Mouse (Mus musculus) right cerebral cortex, adult 2 months (tissue): ENCODE data around the gene Zfp473.
"Not testable (repeated sequence)": the region's sequence is repeated elsewhere in the genome, so short reads cannot be mapped to it uniquely, and the experiment has no call there.

Experiments
- DNase-seq, 2 experiments: peaks; one replicate each; pipeline ENCODE4 v3.0.0; 2021 to 2022; ENCODE audit warnings: low spot score in 2 of 2

Zfp473 gene

GRCm38 (mm10) chr7:44750950-44751349 is at the start of gene Zfp473:
TSS of gene Zfp473 (minus strand) at chr7:44751050.
- DNase-seq, result not testable (repeated sequence)

- no peak for DNase-seq
These were observed 41.9 kb upstream of the Zfp473 start for GRCm38 (mm10) chr7:44792781-44793180.

- DNase-seq, result no peak
These were observed 39.2 kb upstream of the Zfp473 start for GRCm38 (mm10) chr7:44790066-44790465.

- DNase-seq, result no peak
These were observed 38.7 kb upstream of the Zfp473 start for GRCm38 (mm10) chr7:44789531-44789930.

- DNase-seq, result no peak
These were observed 29.3 kb upstream of the Zfp473 start for GRCm38 (mm10) chr7:44780101-44780500.

GRCm38 (mm10) chr7:44776849-44777498 is 26.1 kb upstream of the Zfp473 start:
- DNase-seq, result no peak

- DNase-seq, result peak; percentile 10 to 16
These were observed 21.8 kb upstream of the Zfp473 start for GRCm38 (mm10) chr7:44772591-44773204.

- DNase-seq, result peak in 1 of 2 experiments; percentile 10
These were observed 19.3 kb upstream of the Zfp473 start for GRCm38 (mm10) chr7:44770046-44770578.

GRCm38 (mm10) chr7:44768129-44768528 is 17.3 kb upstream of the Zfp473 start:
- DNase-seq, result no peak

- DNase-seq, result no peak
These were observed 9.5 kb upstream of the Zfp473 start for GRCm38 (mm10) chr7:44760366-44760765.

GRCm38 (mm10) chr7:44757164-44757563 is 6.3 kb upstream of the Zfp473 start:
- no peak for DNase-seq

GRCm38 (mm10) chr7:44748101-44749044 is 2.5 kb downstream of the Zfp473 start, which contains the start of gene Vrk3:
TSS of gene Vrk3 (plus strand) at chr7:44748413.
- peak; percentile 93 to 96 for DNase-seq

GRCm38 (mm10) chr7:44747115-44747514 is 3.7 kb downstream of the Zfp473 start:
- DNase-seq, result no peak

GRCm38 (mm10) chr7:44745076-44745475 is 5.8 kb downstream of the Zfp473 start:
- DNase-seq, result peak; percentile 75 to 83

GRCm38 (mm10) chr7:44744270-44744669 is 6.6 kb downstream of the Zfp473 start:
- no peak for DNase-seq

GRCm38 (mm10) chr7:44741361-44741760 is 9.5 kb downstream of the Zfp473 start:
- peak; percentile 6 to 22 for DNase-seq

- no peak for DNase-seq
These were observed 17.1 kb downstream of the Zfp473 start for GRCm38 (mm10) chr7:44733723-44734122.

- DNase-seq, result no peak
These were observed 22.5 kb downstream of the Zfp473 start for GRCm38 (mm10) chr7:44728082-44728975.

- no peak for DNase-seq
These were observed 23.7 kb downstream of the Zfp473 start for GRCm38 (mm10) chr7:44727151-44727550.

- DNase-seq, result peak in 1 of 2 experiments; percentile 10
These were observed 24.5 kb downstream of the Zfp473 start for GRCm38 (mm10) chr7:44726343-44726742.

GRCm38 (mm10) chr7:44724316-44724715 is 26.5 kb downstream of the Zfp473 start:
- DNase-seq, result peak in 1 of 2 experiments; percentile 18
